Mouse (Mus musculus): ENCODE results near the gene Ctnnb1.
A peak's percentile ranks its signal among the peaks of the same experiment; 100 is the strongest.

Gene Ctnnb1

DNA sequence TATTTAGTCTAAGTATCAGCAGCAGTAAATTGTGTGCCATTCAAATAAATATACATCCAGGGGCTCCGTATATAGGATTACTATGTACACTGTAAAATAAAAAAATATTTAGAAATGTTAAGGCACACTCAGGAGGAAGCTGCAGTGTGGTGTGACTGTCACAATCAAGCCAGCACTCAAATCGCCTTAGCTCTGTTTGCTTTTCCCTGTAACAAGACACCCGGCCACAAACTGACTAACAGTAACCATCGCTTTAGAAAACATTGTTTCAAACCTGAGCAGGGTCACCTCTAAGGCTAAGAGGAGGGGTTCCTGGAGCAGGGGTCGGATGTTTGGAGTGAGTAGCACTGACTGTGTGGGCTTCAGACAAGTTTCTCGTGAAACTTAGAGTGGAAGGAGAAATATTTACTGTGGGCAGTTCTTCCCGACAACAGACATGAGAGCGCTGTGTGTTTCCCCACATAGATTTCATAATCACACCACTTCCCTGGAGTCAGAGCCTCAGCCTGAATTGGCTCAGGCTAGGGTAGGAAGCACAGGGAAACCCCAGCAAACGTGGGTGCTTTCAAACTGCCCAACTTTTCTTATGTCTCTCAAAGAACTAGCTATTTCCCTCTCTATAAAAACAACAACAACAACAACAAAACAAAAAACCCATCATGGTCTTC lies 1.9 kb upstream of the Ctnnb1 start:
- no peak for DNase-seq (ENCODE audit: extremely low spot score, low spot score)

DNA sequence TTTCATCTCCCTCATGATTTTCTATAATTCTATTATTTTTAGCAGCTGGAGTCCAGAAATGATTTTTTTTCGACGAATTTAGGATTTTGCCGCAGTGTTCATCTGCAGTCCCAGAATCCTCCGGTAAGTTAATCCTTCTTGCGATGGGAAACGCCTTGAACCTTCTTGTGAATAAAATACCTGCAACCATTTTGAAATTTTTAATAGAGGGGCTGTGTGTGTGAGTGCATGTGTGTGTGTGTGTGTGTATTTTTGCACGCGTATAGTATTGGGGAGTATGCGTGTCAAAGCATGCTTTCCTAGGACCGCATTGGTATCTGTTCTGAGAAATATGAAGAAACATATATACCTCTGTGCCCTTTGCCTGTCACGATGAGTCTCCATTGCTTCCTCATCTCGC lies 1.0 kb downstream of the Ctnnb1 start:
- DNase-seq (ENCODE audit: extremely low spot score, low spot score): no peak

DNA sequence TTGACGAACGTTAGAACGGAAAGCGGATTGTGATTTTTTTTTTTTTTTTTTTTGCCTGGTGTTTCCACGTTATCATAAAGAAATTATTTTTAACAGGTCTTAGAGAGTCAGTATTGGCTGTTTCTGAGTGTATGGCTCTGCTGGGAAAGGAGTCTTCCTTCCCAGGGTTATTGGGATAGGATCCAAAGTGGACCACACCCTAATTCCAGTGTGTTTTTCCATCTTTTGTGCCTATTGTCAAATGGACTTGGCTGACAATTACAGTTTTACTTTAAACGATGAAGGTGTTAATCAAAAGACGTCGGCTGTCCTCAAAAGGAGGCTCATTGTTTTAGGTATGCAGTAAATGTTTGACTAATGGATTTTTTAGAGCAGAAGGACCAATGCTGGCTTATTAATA lies 1.8 kb downstream of the Ctnnb1 start:
- no peak for DNase-seq (ENCODE audit: extremely low spot score, low spot score)

DNA sequence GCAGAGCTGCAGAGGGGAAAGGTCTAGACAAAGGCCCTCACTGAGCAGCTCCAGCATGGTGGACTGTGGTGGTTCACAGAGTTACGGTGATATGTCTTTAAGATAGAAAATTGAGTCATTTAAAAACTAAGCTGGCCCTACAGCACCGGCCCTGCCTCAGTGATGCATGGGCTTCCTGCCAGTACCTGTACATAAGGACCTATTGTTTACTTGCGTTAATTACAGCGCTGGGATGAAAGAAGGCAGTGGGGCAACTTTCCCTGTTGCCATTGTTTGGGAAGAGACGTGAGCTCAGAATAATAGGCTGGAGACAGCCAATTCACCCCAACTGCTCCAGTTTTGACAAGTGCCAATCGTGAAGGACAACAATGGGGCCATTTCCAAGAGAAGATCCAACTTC lies 3.4 kb downstream of the Ctnnb1 start:
- no peak for DNase-seq (ENCODE audit: extremely low spot score, low spot score)

DNA sequence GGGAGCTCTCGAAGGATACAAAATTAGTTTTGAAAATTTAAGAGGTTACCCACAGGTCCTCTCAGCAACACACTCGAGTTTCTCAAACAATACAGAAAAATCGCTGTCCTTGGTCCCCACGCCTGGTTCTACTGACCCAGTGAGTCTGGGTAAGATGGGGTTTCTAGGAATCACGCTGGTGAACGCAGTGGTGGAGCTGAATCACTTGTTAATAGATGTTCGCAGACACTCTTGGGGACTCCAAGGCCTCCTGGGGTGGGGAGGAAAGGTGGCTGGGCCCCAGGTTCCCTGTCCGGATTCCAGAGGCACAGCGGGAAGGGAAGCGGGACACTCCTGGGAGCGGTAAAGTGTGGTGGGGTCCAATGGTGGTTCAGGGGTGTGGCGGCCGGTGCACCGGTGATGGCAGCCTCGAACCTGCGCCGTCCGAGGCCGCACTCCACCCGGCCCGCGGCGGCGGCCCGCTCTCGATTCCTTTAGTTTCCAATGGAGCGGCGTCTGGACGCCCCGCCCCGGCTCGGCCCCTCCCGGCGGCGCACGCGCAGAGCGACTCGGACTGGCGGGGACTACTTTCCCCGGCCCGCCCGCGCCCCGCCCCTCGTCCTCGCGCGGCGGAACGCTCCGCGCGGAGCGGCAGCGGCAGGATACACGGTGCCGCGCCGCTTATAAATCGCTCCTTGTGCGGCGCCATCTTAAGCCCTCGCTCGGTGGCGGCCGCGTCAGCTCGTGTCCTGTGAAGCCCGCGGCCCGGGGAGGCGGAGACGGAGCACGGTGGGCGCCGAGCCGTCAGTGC lies 4.0 kb downstream of the Ctnnb1 start:
- DNase-seq (ENCODE audit: extremely low spot score, low spot score): peak; percentile 98

DNA sequence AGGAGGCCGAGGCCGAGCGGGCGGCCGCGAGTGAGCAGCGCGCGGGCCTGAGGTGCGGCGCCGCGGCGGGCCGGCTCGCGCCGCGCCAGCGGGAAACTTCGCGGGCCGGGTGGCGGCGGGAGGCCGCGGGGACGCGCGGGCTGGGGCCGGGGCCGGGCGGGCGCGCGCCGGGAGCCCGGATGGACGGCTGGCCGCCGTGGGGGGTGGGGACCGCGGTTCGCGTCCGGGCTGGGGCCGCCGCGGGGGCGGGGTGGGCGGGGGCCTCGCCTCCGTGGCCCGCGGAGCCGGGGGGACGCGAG lies 4.5 kb downstream of the Ctnnb1 start:
- no peak for DNase-seq (ENCODE audit: extremely low spot score, low spot score)

DNA sequence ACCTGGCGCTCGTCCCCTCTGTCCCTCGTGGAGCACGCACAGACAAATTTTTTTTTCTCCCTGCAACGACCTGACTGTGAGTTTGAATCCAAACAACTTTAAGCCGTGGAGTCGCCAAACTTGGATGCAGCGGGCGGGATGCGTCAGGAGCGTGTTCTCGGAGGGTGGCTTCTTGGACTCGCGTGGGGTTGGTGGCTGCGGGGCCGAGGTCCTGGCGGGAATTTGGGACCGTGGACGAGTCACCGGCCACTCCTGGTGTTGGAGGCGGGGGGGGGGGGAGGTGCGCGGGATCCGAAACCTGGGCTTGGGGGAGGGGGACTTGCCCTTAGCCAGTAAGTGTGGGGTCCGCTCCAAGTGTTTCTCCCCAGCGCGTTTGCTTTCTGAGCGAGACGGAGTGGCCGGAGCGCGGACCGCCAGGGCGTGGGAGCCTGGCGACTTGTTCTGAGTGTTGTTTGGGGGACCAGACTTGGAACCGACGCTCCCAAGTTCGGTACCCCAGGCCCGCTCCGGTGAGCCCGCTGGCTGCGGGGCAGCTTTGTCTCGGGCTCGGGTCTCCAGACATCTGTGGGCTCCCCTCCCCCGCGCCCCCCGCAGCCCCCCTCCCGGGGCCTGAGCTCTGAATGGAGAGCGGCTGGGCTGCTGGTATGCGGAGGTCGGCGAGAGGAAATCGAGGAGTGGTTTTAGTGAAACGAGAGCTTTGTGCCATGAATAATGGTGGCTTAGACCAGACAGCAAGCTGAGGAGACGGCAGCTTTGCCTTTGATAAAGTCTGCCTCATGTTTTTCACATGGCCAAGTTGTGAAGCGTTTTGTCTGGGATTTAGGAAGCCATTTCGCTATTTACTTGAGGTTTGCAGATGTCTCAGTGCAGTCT lies 5.1 kb downstream of the Ctnnb1 start:
- DNase-seq (ENCODE audit: extremely low spot score, low spot score): peak; percentile 83

DNA sequence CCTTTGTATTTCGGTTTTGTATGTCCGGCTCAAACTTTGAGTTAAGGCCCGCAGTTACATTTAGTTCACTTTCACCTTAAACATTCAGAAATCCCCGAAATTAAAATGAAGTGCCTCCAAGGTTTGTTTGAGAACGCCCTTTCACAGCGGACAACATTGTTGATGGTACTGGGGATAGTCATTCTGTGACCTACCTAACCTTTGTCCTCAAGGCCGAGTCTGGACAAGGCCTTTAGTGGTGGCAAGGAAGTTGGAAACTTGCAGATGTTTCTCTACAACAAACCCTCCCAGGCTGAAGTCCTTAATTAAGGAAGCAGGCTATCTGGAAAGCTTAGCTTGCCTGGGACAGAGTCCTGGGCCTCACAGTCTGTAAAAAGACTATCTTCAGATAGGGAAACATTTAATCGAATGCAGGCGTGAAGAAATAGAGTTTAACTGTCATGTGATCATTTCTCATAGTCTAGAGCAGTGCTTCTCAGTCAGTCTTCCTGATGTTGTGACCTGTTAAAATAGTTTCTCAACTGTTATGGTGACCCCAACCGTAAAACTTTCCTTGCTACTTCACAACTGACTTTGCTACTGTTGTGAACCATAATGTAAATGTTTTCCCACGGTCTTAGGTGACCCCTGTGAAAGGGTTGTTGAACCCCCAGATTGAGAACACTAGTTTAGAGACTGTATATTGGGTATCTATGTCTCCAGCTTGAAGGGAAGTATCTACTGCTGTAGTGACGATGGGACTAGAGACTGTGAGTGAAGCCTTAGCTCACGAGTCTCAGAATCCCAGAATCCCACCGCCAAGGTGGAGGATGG lies 6.0 kb downstream of the Ctnnb1 start:
- peak; percentile 34 for DNase-seq (ENCODE audit: extremely low spot score, low spot score)

DNA sequence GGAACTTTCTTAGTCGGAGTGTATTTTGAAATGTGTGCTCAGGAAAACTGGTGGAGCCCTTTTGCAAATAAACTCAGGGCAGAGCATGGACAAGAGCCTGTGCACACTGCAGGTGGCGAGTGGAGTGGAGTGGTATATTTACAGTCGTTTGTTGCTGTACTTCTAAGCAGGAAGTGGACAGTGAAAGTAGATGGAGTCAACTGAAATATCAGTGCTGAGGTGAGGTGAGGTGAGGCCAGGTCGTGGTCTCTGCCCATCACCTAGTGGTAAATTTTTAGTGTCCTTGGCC lies 6.6 kb downstream of the Ctnnb1 start:
- no peak for DNase-seq (ENCODE audit: extremely low spot score, low spot score)

DNA sequence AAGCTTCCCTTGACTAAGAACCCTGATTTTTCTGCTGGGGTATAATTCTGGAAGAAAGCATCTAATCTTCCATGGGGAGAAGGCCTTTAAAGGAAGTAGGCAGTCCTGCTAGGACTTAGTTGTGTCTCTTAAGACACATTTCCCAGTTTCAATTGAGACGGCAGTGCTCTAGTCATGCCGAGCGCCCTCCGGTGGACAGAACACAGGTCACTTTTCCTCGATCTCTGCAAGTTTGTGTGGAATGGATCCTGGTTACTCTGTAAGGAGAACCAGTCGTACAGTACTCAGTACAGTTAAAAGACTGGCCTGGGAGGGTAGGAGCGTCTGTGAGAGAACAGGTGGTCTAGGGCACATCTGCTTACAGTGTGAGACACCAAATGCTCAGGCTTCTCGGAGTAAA lies 7.3 kb downstream of the Ctnnb1 start:
- DNase-seq (ENCODE audit: extremely low spot score, low spot score): peak; percentile 62

DNA sequence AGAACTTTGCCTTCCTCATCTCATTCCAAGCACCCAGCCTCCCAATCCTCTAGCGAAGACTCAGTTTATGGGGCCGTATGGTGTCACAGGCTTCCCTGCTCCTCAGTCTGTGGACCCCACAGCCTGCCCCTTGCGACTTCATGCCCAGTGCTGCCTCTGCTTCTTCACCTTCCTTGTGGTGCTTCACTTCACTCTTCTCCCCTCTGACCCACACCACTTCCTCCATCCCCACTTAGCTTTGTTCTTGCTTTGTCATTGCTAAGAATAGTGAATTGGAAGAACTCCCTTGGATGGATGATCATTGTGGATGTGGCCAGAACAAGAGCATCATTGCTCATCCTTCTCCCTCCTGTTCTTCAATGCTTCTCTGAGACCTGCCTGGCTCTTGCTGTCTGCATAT lies 11.8 kb downstream of the Ctnnb1 start:
- no peak for DNase-seq (ENCODE audit: extremely low spot score, low spot score)

DNA sequence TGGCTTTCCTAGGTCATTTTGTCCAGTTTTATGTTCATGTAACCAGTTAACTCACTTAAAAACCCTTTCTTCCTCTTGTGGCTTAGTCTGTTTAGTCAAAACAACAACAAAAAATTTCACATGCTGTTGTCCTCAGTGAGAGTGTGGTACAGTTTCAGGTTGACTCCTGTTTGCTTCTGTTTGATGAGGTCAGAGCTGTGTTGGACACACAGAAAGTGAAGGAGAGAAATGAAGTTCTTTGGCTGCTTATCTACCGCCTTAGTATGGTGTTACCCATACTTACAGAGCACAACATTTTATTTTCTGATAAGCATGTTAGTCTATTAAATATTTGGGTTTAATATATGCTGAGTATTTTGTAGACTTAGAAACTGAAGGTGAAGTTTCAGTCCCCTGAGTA lies 14.7 kb downstream of the Ctnnb1 start:
- DNase-seq (ENCODE audit: extremely low spot score, low spot score): no peak

DNA sequence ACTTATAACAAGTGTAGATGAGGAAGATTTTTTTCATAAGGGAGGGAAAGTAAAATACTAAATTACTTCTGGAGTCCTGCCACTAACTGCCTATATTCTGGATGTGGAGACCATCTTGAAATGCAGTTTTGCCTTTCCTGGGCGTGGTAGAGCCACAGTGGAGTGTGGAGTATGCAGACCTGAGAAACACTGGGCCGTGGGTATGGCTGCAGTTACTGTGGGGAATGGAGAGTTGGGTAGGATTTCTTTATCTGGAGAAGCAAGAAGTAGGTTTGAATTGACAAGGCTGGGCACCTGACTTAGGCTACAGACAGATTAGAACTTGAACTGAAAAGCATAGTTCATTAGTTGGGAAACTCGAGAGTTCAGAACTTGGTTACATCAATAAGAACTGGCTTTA lies 15.2 kb downstream of the Ctnnb1 start:
- DNase-seq (ENCODE audit: extremely low spot score, low spot score): no peak

DNA sequence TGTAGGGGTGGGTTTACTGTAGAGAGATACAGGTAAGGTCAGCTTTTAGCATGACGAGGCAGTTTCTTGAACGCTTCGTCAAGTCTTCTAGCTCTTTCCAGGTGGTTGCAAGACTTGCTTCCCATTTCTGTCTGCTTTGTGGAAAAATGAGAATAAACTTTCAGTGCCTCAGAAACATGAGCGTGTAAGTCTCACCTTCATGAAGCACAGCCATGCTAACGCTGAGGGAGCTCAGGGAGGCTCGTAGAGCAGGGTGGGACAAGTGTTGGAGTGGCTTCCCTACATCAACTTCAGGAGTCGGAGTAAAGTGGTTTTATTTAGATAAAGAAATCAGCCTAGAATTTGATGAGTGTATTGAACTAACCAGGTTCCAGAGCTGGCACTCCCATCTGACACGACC lies 17.1 kb downstream of the Ctnnb1 start:
- no peak for DNase-seq (ENCODE audit: extremely low spot score, low spot score)

DNA sequence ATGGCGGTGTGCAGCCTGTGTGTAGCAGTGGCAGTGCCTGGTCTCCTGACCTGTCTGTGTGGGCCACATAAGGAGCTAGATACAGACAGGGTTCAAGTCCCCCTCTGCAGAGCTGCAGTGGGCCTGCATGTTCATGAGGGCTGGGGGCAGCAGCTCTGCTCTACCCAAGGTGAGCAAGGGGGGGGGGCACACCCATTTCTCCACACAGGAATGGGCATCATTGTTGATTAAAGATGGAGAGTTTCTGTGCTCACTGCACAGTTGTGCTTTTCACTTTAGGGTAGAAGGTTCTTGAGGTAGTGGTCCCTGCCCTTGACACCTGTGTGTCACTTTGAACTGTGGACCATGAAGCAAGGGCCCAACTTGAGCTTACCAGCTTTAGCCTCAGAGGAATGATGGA lies 19.8 kb downstream of the Ctnnb1 start:
- no peak for DNase-seq (ENCODE audit: extremely low spot score, low spot score)

DNA sequence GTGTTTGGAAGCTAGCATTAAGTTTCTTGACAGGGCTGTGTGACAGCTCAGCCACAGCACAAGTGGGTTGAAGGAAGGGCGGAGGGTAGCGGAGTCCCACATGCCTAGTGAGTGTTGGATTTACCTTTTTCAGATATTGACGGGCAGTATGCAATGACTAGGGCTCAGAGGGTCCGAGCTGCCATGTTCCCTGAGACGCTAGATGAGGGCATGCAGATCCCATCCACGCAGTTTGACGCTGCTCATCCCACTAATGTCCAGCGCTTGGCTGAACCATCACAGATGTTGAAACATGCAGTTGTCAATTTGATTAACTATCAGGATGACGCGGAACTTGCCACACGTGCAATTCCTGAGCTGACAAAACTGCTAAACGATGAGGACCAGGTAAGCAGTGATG lies 21.7 kb downstream of the Ctnnb1 start:
- no peak for DNase-seq (ENCODE audit: extremely low spot score, low spot score)

DNA sequence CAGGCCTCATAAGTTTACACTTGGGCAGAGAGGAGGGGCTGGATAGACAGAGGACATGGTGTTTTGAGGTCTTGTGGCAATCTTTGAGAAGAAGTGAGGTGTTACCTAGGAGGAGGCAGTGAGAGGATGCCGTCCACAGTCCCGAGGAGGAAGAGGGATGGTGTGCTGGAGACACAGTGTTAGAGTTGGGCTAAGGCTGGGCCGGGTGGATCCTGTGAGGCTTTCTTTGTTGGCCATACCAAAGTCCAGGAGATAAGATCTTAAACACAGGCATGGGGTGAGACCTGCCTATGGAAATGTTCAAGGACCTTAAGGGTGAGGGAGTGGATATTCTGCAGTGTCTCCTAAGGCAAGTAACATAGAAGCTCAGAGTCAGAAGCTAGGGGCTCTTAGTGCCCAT lies 22.9 kb downstream of the Ctnnb1 start:
- no peak for DNase-seq (ENCODE audit: extremely low spot score, low spot score)

DNA sequence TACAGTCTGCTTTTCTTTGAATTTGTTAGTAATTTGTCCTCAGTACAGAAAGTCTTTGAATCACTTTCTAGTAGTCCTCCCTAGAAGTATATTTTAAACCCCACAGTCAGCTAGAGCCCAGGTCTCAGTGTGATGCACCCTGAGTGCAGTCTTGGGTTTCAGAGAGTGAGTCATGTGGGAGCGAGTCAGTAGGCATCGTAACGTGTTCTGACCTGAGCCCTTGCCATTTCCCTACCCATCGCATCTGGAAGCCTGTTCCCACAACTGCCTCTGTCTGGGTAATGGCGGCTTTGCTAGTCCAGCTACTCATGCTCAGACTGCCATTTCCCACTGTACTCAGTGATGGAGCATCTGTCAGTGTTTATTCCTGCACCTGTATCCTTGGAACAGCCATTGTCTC lies 29.0 kb downstream of the Ctnnb1 start:
- DNase-seq (ENCODE audit: extremely low spot score, low spot score): no peak

DNA sequence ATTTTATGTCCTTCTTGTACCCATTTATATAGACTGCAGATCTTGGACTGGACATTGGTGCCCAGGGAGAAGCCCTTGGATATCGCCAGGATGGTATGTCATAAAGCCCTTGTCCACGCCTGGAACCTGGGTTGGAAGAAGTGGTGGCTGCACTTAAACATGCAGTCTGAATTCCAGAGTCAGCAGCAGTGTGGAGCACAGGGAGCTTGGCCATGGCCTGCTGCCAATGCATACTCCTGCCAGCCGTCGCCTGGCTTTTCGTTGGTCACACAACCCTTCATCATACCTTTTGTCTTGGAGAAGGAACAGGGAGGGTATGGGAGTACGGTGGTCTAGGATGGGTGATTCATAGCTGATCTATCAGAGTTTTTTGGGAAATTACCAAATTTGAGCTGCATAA lies 29.5 kb downstream of the Ctnnb1 start:
- DNase-seq (ENCODE audit: extremely low spot score, low spot score): no peak

DNA sequence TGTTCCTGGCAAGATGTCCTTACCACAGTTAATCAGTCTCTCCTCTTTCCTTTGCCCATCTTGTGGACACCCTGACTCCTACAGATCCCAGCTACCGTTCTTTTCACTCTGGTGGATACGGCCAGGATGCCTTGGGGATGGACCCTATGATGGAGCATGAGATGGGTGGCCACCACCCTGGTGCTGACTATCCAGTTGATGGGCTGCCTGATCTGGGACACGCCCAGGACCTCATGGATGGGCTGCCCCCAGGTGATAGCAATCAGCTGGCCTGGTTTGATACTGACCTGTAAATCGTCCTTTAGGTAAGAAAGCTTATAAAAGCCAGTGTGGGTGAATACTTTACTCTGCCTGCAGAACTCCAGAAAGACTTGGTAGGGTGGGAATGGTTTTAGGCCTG lies 30.2 kb downstream of the Ctnnb1 start:
- no peak for DNase-seq (ENCODE audit: extremely low spot score, low spot score)

DNA sequence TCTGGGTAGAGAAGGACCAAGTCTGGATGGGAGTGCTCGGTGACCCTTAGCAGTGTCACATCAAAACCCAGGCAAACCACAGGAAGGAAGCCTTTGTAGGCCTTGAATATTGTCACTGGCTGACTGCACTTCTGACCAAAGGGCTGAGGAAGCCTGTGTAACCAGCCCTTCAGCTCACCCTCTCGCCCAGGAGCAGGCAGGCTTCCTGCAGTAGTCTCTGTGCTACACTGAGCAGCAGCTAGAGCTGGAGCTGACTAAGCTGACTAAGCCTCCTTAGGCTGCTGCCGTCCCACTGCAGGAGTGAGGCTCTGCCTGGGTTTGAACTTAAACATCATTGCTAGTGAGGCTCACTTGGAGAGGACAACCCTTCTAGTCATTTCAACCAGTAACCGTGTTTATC lies 31.6 kb downstream of the Ctnnb1 start:
- no peak for DNase-seq (ENCODE audit: extremely low spot score, low spot score)

DNA sequence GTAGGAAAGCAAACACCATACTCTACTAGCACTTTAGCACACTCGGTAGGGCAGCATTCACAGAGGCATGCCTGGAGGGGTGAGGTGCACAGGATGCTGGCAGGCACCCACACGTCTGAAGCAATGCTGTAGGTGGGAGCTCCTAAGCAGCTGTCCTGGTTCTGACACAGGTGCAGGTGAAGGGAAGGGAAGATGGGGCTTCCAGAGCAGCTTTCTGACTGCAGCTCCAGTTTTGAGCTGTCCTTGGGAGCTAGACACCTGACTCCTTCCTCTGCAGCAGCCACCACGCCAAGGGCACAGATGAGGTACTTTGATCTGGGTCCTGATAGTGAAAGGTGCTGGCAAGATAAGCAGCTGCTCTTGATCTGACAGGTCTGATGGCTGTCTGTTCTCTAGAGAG lies 32.5 kb downstream of the Ctnnb1 start:
- DNase-seq (ENCODE audit: extremely low spot score, low spot score): no peak

All from neural tube, embryonic 10.5 days (tissue).